Mouse (Mus musculus) liver, embryonic 14.5 days (tissue): ENCODE results near the gene Acp7. TPM values are rescaled to one million over a fixed set of nuclear protein-coding genes. Genes with fewer than 3 reads are reported as not detected.

Experiments used
- ATAC-seq: fragments of 200-750 bp; cut with Nextera tagmentation; 2 replicates; pipeline ENCODE4 v1.8.0; 2017; ENCODE audit warnings: moderate number of reproducible peaks, mild to moderate bottlenecking, moderate library complexity; ENCODE audit not compliant: insufficient read depth
- DNase-seq, 3 experiments: peaks; one replicate each; pipeline ENCODE4 v3.0.0-alpha.2; 2012 to 2013; ENCODE audit warnings: low read depth in 3 of 3, low spot score in 3 of 3
- H3K27ac ChIP-seq: fragments of 300-500 bp; sonication (generic); 2 replicates; pipeline ENCODE4 v1.5.1; 2014; ENCODE audit warnings: moderate library complexity, mild to moderate bottlenecking, control low read depth, inconsistent platforms
- H3K27me3 ChIP-seq: fragments of 300-500 bp; sonication (generic); 2 replicates; pipeline ENCODE4 v1.6.1; 2014; ENCODE audit warnings: mild to moderate bottlenecking, low read length, moderate library complexity; ENCODE audit not compliant: control insufficient read depth, insufficient read depth
- H3K36me3 ChIP-seq: fragments of 300-500 bp; sonication (generic); replicated peaks from 2 replicates; pipeline ENCODE4 v1.6.1; 2014; ENCODE audit warnings: low read depth; ENCODE audit not compliant: control insufficient read depth, insufficient read depth
- H3K4me1 ChIP-seq, 2 experiments: fragments of 200-500 bp in 1 of 2; fragments of 300-500 bp in 1 of 2; sonication (generic) in 1 of 2; replicated peaks; 2 replicates each; pipeline ENCODE4 v1.6.1; 2012 to 2014; ENCODE audit warnings: antibody characterized with exemption in 1 of 2, inconsistent platforms in 1 of 2, low read length in 1 of 2; ENCODE audit not compliant: control insufficient read depth in 2 of 2, insufficient read depth in 2 of 2
- H3K4me2 ChIP-seq: fragments of 300-500 bp; sonication (generic); 2 replicates; pipeline ENCODE4 v1.6.1; 2014; ENCODE audit warnings: low read depth, mild to moderate bottlenecking, control low read depth, moderate library complexity
- H3K4me3 ChIP-seq, 2 experiments: fragments of 200-500 bp in 1 of 2; fragments of 300-500 bp in 1 of 2; sonication (generic) in 1 of 2; 2 replicates each; pipeline ENCODE4 v1.5.1; 2012 to 2014; ENCODE audit warnings: low read depth in 2 of 2, low read length in 2 of 2, mild to moderate bottlenecking in 2 of 2, control low read depth in 1 of 2, inconsistent platforms in 1 of 2, moderate library complexity in 1 of 2; ENCODE audit not compliant: insufficient read depth in 1 of 2
- H3K9ac ChIP-seq: fragments of 300-500 bp; sonication (generic); replicated peaks from 2 replicates; pipeline ENCODE4 v1.6.1; 2014; ENCODE audit warnings: mild to moderate bottlenecking, control low read depth, moderate library complexity
- H3K9me3 ChIP-seq: fragments of 300-500 bp; sonication (generic); 2 replicates; pipeline ENCODE4 v1.6.1; 2016; ENCODE audit warnings: low read length, mixed read lengths; ENCODE audit not compliant: control insufficient read depth
- CTCF ChIP-seq: IDR thresholded peaks from 2 replicates; pipeline ENCODE4 v1.5.1; 2016; ENCODE audit warnings: antibody characterized with exemption, low read depth, control low read depth
- EP300 ChIP-seq: IDR thresholded peaks from 2 replicates; pipeline ENCODE4 v1.6.1; 2016; ENCODE audit warnings: antibody characterized with exemption, low read depth
- WGBS: fragments of 180-500 bp; shearing (Covaris S2); extraction: QIAGEN DNeasy Blood & Tissue Kit; methylation state at CpG from one replicate; pipeline ENCODE4 v1.1.7; 2014; ENCODE audit not compliant: insufficient replicate concordance; 5-methylcytosine and 5-hydroxymethylcytosine counted together
- polyA plus RNA-seq, 2 experiments: library from polyadenylated mRNA; depleted of rRNA in 1 of 2; stranded (reverse) in 1 of 2; unstranded in 1 of 2; fragments of >200 nt; fragmentation: Nextera tagmentation in 1 of 2; extraction: Ambion mirVana in 1 of 2; gene quantifications; 2 replicates each; pipeline versions ENCODE4 v1.2.1 to v1.2.3; 2012 to 2014

Gene Acp7
- polyA plus RNA-seq, 2 experiments = not detected

DNA sequence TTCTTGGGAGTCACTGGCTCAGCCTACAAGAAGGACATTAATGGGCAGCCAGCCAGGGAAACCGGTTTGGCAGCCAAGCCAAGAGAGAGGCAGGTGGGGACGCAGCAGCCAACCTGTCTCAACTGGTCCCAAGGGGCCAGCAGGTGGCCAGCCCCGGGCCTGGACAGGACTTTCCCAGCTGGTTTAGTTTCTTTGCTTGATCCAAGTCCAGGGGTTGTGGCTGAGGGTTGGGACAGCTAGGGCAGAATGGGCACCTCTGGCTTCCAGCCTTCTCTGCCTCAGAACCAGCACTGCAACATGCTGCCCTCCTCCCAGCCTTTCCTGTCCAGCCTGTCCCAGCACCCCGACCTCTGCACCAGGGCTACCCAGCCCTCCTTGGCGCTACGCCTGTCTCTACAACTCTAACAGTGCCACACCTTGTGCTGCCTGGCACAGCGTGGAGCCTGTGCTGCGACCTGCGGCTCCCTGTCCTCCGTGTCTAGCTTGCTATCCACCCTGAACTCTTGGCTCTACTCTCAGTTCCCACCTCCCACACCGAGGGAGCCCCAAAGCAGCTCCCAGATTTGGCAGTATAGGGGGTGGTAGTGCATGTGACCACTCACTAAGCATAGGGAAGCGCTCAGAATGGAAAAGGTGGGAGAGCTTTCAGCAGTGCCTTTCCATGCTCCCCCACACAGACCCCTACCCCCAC, 60.7 kb downstream of the Acp7 start:
- peaks cover 22 to 32% of the 10 kb centered on the region in 2 experiments for H3K4me1 ChIP-seq
- peaks cover 21% of the 10 kb centered on the region for H3K36me3 ChIP-seq
- no peak overlapping the region for H3K9ac ChIP-seq
- TF ChIP-seq CTCF (no peak), EP300 (no peak)
- no peaks in the 10 kb centered on the region for H3K9me3 ChIP-seq
- no peak for ATAC-seq
- no peak overlapping the region for H3K4me3 ChIP-seq
- WGBS = 76% methylated on average over 12 of the region's 12 CpGs
- DNase-seq = no peak
- H3K27me3 ChIP-seq = no peaks in the 10 kb centered on the region
- no peak overlapping the region for H3K4me2 ChIP-seq
- H3K27ac ChIP-seq = no peak overlapping the region

DNA sequence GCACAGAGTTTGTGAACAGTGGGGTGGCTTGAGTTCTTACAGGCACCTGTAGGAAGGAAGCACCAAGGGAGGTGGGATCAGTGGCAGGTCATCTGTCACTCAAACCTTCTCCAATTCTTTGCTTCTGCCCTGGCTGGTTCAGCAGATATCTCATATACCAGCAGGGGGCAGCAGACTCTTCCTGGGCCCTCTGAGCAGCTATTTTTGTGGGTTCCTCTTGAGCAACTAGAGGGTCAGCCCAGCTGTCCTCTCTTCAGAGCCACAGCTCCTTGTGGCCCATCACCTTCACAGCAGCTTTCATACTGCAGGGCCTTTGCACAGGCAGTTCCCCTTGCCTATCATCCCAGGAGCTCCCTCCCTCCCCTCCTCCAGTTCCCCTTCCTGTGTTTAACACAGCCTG, 62.9 kb downstream of the Acp7 start:
- no peak for ATAC-seq
- H3K27me3 ChIP-seq = no peaks in the 10 kb centered on the region
- H3K4me2 ChIP-seq = no peak overlapping the region
- no peak overlapping the region for H3K9ac ChIP-seq
- H3K27ac ChIP-seq = no peak overlapping the region
- H3K4me1 ChIP-seq = peaks cover 5 to 10% of the 10 kb centered on the region in 2 experiments
- no peaks in the 10 kb centered on the region for H3K9me3 ChIP-seq
- no peak overlapping the region for H3K4me3 ChIP-seq
- peak in 2 of 3 experiments; percentile 55 to 61 for DNase-seq
- no peak for TF ChIP-seq EP300
- peak; percentile 92 for TF ChIP-seq CTCF
- H3K36me3 ChIP-seq = peaks cover 32% of the 10 kb centered on the region

GRCm38 (mm10) chr7:28567539-28567938, 63.6 kb downstream of the Acp7 start:
- H3K36me3 ChIP-seq = peaks cover 32% of the 10 kb centered on the region
- H3K9me3 ChIP-seq = no peaks in the 10 kb centered on the region
- H3K27ac ChIP-seq = no peak overlapping the region
- H3K9ac ChIP-seq = no peak overlapping the region
- 58% methylated on average over 4 of the region's 4 CpGs for WGBS
- no peak overlapping the region for H3K4me3 ChIP-seq
- TF ChIP-seq CTCF (no peak), EP300 (no peak)
- no peaks in the 10 kb centered on the region for H3K27me3 ChIP-seq
- no peak overlapping the region for H3K4me2 ChIP-seq
- ATAC-seq (no peak), DNase-seq (no peak)
- peaks cover 0 to 4% of the 10 kb centered on the region in 2 experiments; a peak in 2 of 4 replicates for H3K4me1 ChIP-seq

DNA sequence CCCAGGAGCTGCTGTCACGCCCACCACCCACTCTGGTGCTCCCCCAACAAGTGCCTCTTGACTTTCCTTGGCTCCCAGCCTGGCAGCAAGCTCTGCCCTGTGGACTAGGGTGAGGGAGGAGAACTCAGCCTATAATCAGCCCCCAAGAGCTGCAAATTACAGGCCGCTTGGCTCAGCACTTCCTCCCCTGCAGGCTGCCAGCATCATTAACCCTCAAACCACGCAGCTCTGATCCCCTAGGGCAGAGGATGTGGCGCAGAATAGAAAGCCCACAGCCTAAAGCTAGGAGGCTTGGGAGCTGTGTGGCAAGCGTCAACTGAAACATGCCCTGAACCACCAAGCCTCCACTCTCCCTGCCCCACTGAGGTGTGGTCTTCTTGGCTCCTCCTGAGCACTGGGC, 65.7 kb downstream of the Acp7 start:
- ATAC-seq (no peak), DNase-seq (no peak)
- Histone ChIP-seq H3K4me2 (no peak overlapping the region), H3K4me3 (no peak overlapping the region), H3K27me3 (no peaks in the 10 kb centered on the region), H3K9ac (no peak overlapping the region), H3K9me3 (no peaks in the 10 kb centered on the region), H3K27ac (no peak overlapping the region), H3K4me1 (no peaks in the 10 kb centered on the region), H3K36me3 (peaks cover 32% of the 10 kb centered on the region)
- no peak for TF ChIP-seq CTCF
- TF ChIP-seq EP300 = no peak
- 66% methylated on average over 5 of the region's 5 CpGs for WGBS

DNA sequence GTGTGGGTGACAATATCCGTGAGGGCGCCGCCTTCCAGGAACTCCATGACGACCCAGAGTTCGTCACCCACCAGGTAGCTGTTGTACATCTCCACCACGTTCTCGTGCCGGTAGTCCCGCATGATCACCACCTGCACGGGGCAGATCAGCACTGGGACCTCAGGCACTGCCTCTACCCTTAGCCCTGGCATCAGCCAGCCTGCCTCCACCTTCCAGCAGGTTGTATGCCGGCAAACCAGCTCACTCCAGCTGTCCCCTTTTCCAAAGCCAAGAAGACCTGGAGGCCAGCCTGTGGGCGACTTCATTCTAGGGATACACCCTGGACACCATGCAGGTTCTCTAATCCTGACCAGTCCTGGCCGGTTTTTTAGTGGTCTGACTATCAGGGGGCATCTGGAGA, 68.2 kb downstream of the Acp7 start:
- H3K27me3 ChIP-seq = no peaks in the 10 kb centered on the region
- no peak for TF ChIP-seq EP300
- TF ChIP-seq CTCF = no peak
- 89% methylated on average over 13 of the region's 13 CpGs for WGBS
- H3K4me3 ChIP-seq = no peak overlapping the region
- H3K9ac ChIP-seq = no peak overlapping the region
- H3K4me2 ChIP-seq = no peak overlapping the region
- no peak for DNase-seq
- no peaks in the 10 kb centered on the region for H3K4me1 ChIP-seq
- H3K36me3 ChIP-seq = peaks cover 41% of the 10 kb centered on the region
- no peak overlapping the region for H3K27ac ChIP-seq
- H3K9me3 ChIP-seq = no peaks in the 10 kb centered on the region
- no peak for ATAC-seq
